Mouse (Mus musculus) gastrocnemius, postnatal 10 days (tissue): ENCODE measurements around the gene Tmem119. TPM values are rescaled to one million over a fixed set of nuclear protein-coding genes. Genes with fewer than 3 reads are reported as not detected.
"Not testable (repeated sequence)": the region's sequence is repeated elsewhere in the genome, so short reads cannot be mapped to it uniquely, and the experiment has no call there.

Experiments
- DNase-seq: peaks from one replicate; pipeline ENCODE4 v3.0.0; 2021; ENCODE audit warnings: mixed read lengths
- total RNA-seq, 2 experiments: library from RNA; stranded (reverse); gene quantifications; 2 replicates each; pipeline ENCODE4 v1.2.3; 2021

Tmem119 gene
- total RNA-seq, 2 experiments from 2014 or later = 13.0 to 23.1 TPM

DNA sequence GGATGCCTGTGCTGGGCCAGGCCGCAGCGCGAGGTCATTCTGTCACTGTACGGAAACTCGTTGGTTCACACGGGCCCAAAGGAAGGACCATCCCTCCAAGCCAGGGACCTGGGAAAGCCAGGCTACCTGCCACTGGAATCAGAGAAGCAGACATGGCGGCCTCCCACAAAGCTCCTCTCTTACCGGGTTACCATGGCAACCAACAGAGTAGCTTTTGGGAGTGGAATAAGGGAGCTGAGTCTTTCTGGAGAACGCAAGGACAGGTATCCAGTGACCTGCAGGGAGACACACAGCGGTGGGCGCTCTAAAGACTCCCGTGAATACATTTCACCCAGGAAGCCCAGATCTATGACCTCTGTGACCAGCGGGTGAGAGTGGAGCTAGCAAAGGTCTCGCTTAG lies 18.3 kb upstream of the Tmem119 start:
- DNase-seq = no peak

DNA sequence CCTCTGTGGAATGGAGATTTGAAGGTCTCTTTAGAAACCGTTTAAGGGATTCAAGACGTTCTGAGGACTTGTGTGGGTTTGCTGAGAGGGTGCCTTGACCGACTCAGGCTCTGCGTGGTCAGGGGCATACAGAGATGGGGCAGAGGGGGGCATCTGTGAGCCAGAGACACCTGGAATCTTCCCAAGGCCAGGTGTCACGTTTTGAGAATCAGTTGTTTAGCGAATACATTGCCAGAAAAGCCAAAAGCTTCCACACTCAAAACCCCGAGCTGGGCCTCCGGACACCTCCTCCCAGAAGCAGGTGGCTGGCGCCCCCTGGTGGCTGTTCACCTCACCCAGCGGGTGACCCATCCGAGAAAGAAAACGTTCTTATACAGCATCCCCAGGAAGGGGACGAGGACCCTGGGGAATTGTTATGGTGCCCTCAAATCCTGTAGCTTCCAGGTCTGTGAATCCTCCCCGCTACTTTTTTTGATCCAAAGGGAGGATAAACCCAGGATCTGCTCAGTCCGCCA lies 15.4 kb upstream of the Tmem119 start:
- DNase-seq = peak; percentile 91

DNA sequence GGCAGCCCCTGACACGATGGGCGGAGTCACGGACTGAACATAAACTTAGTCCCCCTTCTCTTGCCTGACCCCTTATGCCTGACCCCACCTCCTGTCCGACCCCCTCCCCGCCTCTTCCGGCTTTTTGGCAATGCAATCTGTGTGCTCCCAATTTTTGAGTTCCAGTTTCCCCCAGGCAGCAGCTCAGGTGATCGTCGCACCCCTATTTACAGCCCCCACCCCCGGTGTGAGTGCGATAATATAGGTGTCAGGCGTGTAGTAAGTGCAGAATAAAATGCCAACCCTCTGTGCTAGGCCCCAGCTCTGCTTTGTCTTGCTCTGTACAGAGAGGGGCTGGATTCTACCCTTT lies 14.7 kb upstream of the Tmem119 start:
- DNase-seq = no peak

DNA sequence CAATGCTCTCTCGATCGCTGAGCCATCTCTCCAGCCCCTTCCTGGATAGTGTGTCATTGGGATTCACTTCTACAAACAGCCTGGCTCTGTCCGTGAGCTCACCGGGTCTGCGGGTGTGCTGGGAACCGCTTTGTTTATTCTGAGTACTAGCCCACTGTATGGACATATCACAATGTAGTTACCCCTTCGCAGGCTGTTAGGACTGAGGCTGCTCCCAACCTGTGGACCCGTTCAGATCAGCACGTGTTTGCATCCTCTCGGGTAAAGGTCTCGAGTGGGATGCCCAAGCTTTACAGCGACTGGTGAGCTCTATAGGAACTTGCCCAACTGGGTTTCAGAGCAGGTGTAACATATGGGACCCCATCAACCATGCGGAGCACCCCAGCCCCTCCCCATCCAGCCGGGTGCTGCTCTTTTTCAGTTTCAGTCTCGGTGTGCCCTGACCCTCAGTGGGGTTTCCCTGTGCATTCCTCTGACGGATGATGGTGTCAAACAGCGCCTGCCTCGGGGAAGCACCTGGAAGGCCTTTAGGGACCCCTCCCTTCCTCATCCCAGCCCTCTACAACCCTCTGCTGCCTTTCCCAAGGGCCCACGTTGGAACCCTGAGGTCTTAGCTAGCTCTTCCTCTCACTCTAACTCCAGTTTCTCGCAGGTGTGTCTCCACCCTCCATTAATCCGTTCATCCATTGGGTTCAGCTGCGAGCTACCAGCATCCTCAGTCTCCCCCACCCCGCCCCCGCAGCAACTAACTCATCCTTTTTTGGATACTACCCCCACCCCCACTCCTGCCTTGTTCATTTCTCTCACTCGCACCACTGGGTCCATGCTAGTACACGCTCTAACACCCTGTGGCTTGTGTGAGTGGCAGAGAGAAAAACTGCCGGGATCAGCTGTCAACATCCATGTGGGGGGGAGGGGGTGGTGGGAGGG lies 14.1 kb upstream of the Tmem119 start:
- no peak for DNase-seq

DNA sequence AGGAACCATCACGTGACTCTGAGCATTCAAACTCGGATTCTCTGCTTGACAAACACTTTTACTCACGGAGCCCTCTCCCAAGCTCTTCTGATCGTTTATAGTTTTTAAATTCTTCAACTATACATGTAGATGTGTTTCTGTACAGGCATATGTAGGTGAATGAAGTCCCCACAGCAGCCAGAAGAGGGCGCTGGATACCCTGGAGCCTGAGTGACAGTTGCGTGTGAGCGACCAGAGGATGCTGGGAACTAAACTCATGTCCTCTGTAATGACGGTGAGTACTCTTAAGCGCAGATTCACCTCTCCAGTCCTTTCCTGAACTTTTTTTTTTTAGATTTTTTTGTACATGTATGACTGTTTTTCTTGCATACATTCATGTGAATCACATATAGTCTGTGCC lies 13.3 kb upstream of the Tmem119 start:
- no peak for DNase-seq

DNA sequence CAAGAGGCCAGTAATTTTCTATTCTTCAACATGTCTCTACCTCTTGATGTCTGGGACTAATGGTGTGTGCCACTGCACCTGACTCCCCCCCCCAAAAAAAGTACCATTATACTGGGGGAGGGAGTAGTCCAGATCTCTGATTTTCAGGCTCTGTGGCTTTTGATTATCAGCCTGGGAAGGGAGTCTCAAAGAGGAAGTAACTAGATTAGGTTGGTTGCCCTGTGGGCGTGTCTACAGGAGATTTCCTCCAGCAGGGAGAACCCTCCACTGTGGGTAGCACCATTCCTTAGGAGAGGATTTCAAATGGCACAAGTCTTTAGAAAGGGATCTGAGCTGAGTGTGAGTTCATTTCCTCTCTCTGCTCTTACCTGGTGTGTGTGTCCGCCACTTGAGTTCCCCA lies 12.3 kb upstream of the Tmem119 start:
- DNase-seq = no peak

DNA sequence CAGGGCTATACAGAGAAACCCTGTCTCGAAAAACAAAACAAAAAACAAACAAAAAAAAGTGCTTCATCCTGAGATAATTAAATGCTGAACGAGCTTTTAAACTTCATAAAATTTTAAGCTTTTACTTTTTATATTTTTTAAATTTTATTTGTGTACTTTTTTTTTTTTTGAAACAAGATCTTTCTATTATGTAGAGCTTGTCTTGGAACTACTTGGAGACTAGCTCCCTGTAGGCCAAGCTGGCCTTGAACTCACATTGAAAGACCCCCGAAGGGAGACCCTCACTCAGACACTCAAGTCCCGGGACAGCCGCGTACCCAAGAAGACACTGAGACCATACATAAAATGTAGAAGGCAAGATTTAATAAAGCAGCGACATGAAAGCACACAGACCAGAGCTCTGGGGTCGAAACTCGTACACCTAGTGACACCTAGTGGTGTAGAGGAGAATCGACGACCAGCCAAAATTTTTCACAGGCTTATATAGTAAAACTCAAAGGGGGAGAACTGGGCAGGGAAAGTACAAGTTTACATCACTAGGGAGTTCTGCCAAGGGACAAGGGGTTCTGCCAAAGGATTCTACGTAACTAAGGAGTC lies 11.6 kb upstream of the Tmem119 start:
- not testable (repeated sequence) for DNase-seq

DNA sequence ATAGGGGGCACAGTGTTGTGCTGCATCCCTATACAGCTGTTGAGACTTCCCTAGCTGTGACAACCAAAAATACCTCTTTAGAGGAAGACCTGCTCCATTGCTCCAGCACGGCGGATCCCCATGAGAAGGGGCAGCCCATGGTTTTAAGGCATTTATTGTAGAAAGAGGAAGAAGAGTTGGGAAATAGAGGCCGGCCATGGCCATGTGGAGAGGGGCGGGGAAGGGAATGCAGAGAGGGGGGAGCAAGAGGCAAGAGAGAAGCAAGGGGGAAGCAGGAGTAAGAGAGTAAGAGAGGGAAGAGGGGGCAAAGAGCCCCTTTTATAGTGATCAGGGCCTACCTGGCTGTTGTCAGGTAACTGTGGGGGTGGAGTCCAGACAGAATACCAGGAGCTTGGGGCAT lies 9.8 kb upstream of the Tmem119 start:
- DNase-seq = no peak

DNA sequence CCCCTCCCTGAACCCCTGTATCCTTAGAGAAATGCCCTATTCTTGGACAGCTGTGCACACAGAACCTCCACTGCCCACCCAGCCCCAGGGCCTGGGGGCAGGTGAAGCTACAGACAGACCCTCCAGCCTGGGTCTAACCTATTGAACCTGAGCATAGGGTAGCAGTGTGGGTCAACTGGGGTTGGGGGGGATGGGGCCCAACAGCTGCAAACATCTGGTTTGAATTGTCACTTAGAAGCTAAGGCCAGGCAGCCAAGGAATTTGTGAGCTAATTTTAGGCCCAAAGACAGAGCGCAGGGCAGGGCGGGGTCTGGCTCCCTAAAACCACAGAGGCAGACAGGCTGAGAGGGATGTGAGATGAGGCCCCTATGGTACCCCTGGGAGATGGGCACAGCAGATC lies 7.9 kb upstream of the Tmem119 start:
- DNase-seq = no peak

DNA sequence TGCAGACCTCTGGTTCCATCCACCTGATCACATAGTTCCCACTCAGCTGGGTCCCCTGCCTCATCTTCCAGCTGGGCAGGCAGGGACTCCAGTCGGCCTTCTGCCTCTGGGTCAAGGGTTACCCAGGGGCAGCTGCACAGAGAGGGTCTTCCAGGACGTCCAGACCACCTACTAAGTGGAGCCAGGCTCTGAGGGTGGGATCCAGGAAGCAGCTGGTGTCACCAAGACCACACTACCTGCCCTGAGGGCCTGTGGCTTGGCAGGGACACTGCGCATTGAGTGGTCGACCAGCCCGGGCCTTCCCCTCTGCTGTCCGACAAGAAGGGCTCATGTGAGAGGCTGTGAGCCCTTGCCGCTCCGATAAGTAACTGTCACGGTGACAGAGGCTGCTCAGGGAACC lies 7.4 kb upstream of the Tmem119 start:
- DNase-seq = no peak

DNA sequence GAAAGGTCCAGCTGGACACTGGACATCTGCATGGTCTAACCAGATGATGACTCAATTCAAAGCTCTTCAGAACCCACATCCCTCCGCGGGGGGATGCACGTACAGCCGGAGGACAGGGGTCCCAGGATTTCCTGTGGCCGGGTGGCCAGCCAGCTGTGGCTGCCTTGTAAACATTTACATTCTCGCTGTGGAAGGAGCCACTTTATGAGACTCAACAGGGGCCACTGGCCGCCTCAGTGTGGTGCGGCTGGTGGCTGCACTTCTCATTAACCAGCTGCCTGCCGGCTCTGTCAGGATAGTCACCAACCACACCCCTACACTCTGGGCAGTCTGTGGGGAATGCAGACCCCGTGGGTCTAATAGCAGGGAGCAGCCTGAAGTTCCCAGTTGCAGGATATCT lies 6.1 kb upstream of the Tmem119 start:
- DNase-seq = no peak

DNA sequence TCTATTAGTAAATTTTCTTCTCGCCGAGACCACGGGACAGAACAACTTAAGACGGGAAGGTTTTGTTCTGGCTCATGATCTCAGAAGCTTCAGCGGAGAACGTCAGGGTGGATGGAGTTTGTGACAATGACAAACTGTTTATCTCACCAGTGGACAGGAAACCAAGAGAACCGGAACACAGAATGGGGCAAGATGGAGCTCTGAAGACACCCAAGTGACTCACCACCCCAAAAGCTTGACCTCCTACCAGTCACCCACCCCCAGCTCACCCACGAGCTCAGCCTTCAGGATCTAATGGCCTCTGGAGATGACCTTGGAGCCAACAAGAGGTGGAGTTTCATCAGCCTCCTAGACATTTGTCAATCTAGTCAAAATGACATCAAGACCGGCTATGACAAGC lies 5.0 kb upstream of the Tmem119 start:
- no peak for DNase-seq

DNA sequence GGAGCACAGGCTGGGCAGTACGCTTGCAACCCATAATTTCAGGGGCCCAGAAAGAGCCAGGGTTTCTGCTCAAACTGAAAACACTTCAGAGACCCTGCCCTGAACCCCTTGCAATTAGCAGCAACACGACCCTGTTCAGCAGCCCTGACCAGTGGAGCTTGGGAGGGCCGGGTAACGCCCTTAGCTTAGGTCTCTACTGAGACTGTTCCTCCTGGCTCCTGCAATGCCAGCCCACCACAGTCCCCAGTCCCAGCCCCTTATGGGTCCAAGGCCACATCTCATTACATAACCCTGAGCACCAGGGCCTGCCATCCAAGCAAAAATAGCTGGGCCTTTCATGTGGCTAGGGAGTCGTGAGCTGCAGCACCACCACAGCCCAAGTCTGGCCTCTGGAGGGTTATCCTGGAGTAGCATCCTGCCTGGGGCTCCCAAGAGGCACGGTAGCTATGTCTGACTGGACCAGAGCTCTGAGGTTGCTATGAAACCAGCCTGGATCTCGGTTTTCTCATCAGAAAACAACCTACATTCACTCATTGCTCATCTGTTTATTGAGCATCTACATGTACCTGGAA lies 4.2 kb upstream of the Tmem119 start:
- DNase-seq = no peak

DNA sequence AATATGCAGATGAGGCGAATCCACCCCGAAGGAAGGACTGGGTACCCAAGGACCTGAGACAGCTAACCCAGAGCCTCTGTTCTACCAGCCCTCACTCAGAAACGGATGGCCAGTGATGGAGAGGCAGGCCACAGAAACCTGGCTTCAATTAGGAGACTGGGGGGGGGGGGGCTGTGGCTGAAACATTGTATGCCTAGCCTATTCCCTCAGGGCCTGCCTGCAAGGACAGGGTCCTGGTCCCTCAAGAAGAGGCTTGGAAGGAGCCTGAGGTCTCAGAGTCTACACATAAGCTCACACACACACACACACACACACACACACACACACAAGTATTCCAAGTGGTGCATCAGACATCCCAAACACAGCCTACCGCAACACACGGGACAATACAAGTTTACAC lies 625 bp downstream of the Tmem119 start:
- DNase-seq = no peak

DNA sequence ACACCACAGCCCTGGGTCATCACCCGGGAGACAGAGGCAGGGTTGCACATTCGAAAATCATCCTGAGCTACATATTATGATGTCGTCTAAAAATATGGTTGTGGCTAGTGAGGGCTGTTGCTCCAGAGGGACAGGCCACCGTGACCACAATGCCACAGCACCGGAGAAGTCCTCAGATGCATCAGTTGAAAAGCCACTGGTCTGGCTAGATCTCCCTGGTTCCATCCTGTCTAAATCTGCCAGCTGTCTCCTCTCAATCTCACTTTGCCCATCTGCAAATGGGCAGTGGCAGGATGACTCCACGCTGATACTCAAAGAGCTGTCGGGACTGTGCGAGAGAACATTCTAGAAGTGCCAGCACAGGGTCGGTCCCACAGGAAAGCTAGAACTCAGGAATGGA lies 1.8 kb downstream of the Tmem119 start:
- DNase-seq = no peak

DNA sequence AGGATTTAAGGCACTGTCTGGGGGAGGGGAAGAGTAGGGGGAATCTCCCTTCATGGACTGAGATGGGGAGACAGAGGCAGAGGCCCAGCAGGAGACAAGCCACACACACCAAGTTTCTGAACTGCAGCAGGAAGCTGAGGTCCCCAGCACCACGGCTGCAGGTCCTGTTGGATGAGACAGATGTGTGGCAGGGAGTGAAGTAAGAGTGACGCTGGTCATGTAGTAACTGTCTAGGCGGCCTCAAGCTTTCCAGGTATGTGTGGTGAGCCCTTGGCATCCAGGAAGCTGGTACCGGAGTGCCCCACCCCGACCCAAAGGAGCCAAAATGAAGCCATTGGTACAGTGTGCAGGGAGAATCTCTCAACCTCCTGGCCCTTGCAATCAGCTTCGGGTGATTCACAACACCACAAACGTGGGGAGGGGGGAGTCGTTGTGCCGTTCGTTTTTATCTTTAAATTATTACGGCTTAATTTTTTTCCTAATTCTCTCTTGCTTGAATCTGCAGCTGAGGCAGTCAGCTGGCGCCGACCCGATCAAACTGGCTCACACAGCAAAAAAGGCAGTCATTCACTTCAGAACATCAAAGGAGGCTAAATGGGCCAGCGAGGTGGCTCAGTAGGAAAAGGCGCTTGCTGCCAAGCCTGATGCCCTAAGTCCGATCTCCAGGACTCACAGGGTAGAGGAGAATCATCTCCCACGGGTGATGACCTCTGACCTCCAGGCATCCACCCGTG lies 3.0 kb downstream of the Tmem119 start:
- no peak for DNase-seq

DNA sequence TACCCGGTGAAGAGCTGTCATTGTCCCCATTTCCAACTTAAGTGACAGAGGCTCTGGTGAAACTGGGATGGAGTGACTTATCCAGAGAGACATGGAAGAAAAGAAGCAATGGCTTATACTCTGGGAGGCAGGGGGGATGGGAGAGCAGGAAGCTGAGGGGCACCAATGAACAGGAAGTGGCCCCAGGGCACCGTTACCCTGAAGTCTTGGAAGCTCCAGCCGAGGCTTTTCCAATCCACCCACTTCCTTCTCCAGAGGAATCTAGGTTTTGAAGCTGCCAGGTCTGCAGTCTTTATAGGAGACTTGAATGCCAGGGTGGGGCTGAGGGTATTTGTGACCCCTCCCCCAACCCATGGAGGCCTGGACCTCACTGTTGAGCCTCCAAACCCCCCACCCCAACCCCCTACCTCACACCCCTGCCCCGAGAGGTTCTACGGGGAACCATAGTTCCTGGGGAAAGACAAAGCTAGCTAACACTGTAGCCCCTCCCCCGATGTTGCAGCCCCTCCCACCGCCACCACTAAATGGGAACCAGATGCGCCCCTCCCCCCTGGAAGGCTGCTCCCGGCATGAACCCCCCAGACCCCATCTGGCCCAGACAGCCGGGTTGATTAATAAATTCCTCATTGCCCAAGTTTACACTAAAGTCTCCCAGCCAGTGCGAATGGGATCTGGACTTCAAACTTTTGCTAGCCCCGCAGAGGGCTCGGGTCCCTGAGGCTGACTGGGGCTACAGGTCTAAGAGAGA lies 3.7 kb downstream of the Tmem119 start:
- DNase-seq = peak; percentile 55

DNA sequence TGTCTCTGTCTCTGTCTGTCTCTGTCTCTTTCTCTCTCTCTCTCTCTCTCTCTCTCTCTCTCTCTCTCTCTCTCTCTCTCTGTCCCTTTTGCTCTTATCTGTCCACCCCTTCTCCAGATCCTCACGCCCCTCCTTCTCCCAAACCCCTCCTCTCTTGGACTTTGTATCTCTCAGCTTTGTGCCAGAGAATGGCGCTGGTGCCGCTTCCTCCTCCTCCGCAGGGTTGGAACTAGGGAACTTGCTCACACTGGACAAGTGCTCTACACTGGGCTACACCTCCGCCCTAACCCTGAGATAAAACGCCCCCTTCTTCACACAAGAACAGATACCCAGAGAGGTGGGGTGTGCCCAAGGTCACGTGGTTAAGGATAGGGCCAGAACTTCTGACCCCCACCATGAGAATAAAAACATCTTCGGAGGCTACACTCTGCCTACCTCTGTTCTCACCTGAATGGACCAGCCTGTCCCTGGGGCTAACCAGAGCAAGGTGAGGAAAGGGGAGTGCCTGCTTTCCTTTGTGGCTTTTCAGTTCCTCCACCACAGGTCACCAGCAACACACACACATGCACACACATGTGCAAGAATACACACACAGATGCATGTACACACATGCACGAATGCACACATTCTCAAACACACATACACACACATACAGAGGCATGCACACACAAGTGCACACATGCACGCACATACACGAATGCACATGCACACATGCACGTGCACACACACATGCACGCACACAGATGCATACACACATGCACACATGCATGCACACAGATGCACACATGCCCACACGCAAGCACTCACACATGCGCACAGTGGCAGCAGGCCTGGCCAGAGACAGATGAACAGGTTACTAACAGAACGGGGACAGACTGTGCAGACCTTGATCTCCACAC lies 8.9 kb downstream of the Tmem119 start:
- no peak for DNase-seq

DNA sequence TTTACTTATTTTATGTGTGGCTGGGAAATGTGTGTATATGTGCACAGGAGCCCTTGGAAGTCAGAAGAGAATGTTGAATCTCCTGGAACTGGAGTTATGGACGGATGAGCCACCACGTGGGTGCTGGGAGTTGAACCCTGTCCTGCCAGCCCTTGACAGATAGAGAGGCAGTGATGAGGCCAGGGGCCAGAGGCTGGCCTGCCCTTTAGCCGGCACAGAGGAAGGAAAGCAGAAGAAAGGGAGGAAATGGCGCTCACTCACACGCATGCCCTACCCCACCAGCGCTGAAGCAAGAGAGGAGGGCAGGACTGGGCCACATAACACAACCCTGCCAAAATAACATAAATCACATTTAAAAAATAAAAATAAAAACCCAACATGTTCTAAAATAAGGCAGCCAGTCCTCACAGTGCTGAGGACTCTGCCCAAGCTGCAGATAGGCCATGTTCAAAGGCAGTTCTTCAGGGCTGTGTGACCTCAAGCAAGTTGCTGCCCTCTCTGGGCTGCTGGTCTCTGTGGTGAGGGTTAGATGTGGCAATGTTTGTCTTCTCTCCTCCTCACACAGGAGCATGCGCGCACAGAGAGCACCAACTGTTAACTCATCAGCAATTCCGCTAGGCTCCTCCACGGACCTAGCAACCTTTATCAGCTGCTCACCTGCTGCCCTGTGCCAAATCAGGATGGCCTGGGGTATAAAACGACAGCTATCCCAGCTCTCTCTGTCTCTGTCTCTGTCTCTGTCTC lies 9.7 kb downstream of the Tmem119 start:
- no peak for DNase-seq
